Mouse (Mus musculus) intestine, postnatal 0 days (tissue): Measurements from ENCODE around the gene Mtmr6. TPM values are rescaled to one million over a fixed set of nuclear protein-coding genes. Genes with fewer than 3 reads are reported as not detected.

Source experiments
- ATAC-seq: fragments of 200-750 bp; cut with Nextera tagmentation; 2 replicates; pipeline ENCODE4 v1.8.0; 2017; ENCODE audit warnings: mild to moderate bottlenecking, moderate TSS enrichment, moderate library complexity
- H3K27ac ChIP-seq: fragments of 300-500 bp; sonication (generic); 2 replicates; pipeline ENCODE4 v1.5.1; 2014; ENCODE audit warnings: mild to moderate bottlenecking, low read depth, low read length, moderate library complexity
- H3K27me3 ChIP-seq: fragments of 300-500 bp; sonication (generic); replicated peaks from 2 replicates; pipeline ENCODE4 v1.6.1; 2014; ENCODE audit warnings: low read length, mixed read lengths; ENCODE audit not compliant: control insufficient read depth, insufficient read depth
- H3K36me3 ChIP-seq: fragments of 300-500 bp; sonication (generic); 2 replicates; pipeline ENCODE4 v1.6.1; 2014; ENCODE audit warnings: mild to moderate bottlenecking, moderate library complexity; ENCODE audit not compliant: control insufficient read depth, insufficient read depth
- H3K4me1 ChIP-seq: fragments of 300-500 bp; sonication (generic); replicated peaks from 2 replicates; pipeline ENCODE4 v1.6.1; 2014; ENCODE audit warnings: antibody characterized with exemption, low read length, mixed read lengths; ENCODE audit not compliant: control insufficient read depth, insufficient read depth
- H3K4me2 ChIP-seq: fragments of 300-500 bp; sonication (generic); replicated peaks from 2 replicates; pipeline ENCODE4 v1.6.1; 2014; ENCODE audit warnings: low read depth, mild to moderate bottlenecking, moderate library complexity
- H3K4me3 ChIP-seq: fragments of 300-500 bp; sonication (generic); 2 replicates; pipeline ENCODE4 v1.5.1; 2014; ENCODE audit warnings: low read depth, low read length
- H3K9ac ChIP-seq: fragments of 300-500 bp; sonication (generic); 2 replicates; pipeline ENCODE4 v1.6.1; 2014; ENCODE audit warnings: mild to moderate bottlenecking, low read depth, low read length
- H3K9me3 ChIP-seq: fragments of 300-500 bp; sonication (generic); 2 replicates; pipeline ENCODE4 v1.6.1; 2016; ENCODE audit warnings: mixed run types; ENCODE audit not compliant: control insufficient read depth
- CTCF ChIP-seq: sonication (generic); IDR thresholded peaks from 2 replicates; pipeline ENCODE4 v1.5.1; 2016; ENCODE audit warnings: low read depth, mild to moderate bottlenecking, control low read depth, antibody characterized with exemption, moderate library complexity
- WGBS: fragments of 180-500 bp; shearing (Covaris S2); extraction: QIAGEN DNeasy Blood & Tissue Kit; methylation state at CpG from one replicate; pipeline ENCODE4 v1.1.7; 2014; 5-methylcytosine and 5-hydroxymethylcytosine counted together
- polyA plus RNA-seq: library from polyadenylated mRNA; unstranded; fragments of >200 nt; fragmentation: Nextera tagmentation; extraction: Ambion mirVana; gene quantifications from 2 replicates; pipeline ENCODE4 v1.2.1, GENCODE M21; 2015

The Mtmr6 gene
- polyA plus RNA-seq, 1 experiment from 2014 or later, result 16.9 TPM

- Histone ChIP-seq H3K9me3 (no peaks in the 10 kb centered on the region), H3K4me1 (no peaks in the 10 kb centered on the region), H3K27ac (no peak overlapping the region), H3K36me3 (no peaks in the 10 kb centered on the region), H3K4me3 (no peak overlapping the region), H3K4me2 (no peak overlapping the region), H3K9ac (no peak overlapping the region), H3K27me3 (no peaks in the 10 kb centered on the region)
- TF ChIP-seq CTCF, result no peak
- WGBS, result 22% methylated on average over 4 of the region's 4 CpGs
- ATAC-seq, result 0 out of 2 replicates have a peak, but pooled peaks have one; percentile 47
Measured at GRCm38 (mm10) chr14:60257101-60257500, 7.9 kb upstream of the Mtmr6 start.

GRCm38 (mm10) chr14:60257851-60258250, 7.2 kb upstream of the Mtmr6 start:
- Histone ChIP-seq H3K36me3 (no peaks in the 10 kb centered on the region), H3K9ac (no peak overlapping the region), H3K4me2 (no peak overlapping the region), H3K9me3 (no peaks in the 10 kb centered on the region), H3K4me3 (no peak overlapping the region), H3K27ac (no peak overlapping the region), H3K4me1 (no peaks in the 10 kb centered on the region), H3K27me3 (no peaks in the 10 kb centered on the region)
- ATAC-seq, result no peak
- no peak for TF ChIP-seq CTCF
- WGBS, result 86% methylated on average over 1 of the region's 1 CpGs

DNA sequence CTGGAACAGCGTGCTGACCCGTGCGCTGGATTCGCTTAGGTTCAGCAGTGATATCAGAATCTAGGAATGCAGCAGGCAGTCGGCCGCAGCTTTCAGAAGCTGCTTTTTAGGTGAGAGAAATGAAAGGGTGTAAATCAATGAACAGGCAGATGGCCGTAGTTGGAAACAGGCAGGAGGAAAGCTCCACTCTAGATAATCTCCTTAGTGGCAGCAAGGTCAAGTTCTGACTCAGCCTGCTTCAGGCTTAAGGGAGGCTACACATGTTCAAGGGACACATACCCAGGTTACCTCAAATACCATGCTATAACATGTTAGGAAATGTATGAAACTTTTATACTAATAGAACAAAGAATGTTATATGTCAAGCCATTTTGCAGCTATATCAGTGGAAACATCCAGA, 2.7 kb upstream of the Mtmr6 start:
- Histone ChIP-seq H3K36me3 (no peaks in the 10 kb centered on the region), H3K4me1 (no peaks in the 10 kb centered on the region), H3K9ac (no peak overlapping the region), H3K9me3 (no peaks in the 10 kb centered on the region), H3K27ac (no peak overlapping the region), H3K4me3 (no peak overlapping the region), H3K27me3 (no peaks in the 10 kb centered on the region), H3K4me2 (0 out of 2 replicates have a peak overlapping the region, but pooled peaks have one; percentile 3)
- no peak for TF ChIP-seq CTCF
- 27% methylated on average over 7 of the region's 7 CpGs for WGBS
- no peak for ATAC-seq

DNA sequence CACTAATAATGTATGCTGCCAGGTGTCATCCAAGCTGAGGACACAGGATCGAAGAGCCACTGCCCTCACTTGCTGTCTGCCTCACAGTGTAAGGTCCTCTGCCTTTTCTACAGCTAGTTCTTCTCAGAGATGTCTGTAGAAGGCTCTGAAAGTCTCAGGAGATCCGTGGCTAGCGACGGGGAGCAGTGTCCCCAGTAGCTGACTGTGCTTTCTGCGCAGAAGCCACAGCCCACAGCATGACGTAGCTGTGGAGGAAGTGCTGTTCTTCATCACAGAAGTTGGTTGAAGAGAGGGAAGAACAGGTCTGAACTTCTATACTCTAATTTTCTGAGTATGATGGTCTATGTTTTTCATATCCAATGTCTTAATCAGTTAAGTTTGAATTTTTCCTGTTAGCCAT, 4.3 kb downstream of the Mtmr6 start:
- Histone ChIP-seq H3K9me3 (no peaks in the 10 kb centered on the region), H3K9ac (no peak overlapping the region), H3K36me3 (no peaks in the 10 kb centered on the region), H3K4me1 (no peaks in the 10 kb centered on the region), H3K4me3 (no peak overlapping the region), H3K4me2 (no peak overlapping the region), H3K27ac (no peak overlapping the region), H3K27me3 (no peaks in the 10 kb centered on the region)
- no peak for ATAC-seq
- TF ChIP-seq CTCF, result no peak
- 83% methylated on average over 6 of the region's 6 CpGs for WGBS

DNA sequence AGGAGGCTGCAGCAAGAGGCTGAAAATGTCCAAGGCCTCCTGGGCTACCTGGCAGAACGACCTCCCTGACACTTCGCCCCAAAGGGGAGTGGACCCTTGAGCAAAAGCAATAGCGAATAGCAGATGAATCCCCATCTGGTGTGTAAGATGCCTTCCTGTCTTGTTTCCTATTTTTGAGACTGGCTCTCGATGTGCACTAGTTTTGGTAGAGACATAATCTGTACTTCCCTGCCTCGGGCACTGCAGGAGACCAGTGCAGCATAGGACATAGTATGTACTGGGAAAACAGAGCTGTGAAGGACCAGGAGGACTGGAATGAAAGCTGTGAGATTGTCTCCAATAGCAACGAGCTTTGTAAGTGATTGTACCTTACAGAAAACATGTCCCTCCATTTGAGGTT, 8.3 kb downstream of the Mtmr6 start:
- Histone ChIP-seq H3K4me1 (no peaks in the 10 kb centered on the region), H3K4me2 (no peak overlapping the region), H3K9ac (no peak overlapping the region), H3K9me3 (no peaks in the 10 kb centered on the region), H3K27ac (no peak overlapping the region), H3K36me3 (no peaks in the 10 kb centered on the region), H3K27me3 (no peaks in the 10 kb centered on the region), H3K4me3 (no peak overlapping the region)
- no peak for ATAC-seq
- WGBS, result 72% methylated on average over 6 of the region's 6 CpGs
- no peak for TF ChIP-seq CTCF

DNA sequence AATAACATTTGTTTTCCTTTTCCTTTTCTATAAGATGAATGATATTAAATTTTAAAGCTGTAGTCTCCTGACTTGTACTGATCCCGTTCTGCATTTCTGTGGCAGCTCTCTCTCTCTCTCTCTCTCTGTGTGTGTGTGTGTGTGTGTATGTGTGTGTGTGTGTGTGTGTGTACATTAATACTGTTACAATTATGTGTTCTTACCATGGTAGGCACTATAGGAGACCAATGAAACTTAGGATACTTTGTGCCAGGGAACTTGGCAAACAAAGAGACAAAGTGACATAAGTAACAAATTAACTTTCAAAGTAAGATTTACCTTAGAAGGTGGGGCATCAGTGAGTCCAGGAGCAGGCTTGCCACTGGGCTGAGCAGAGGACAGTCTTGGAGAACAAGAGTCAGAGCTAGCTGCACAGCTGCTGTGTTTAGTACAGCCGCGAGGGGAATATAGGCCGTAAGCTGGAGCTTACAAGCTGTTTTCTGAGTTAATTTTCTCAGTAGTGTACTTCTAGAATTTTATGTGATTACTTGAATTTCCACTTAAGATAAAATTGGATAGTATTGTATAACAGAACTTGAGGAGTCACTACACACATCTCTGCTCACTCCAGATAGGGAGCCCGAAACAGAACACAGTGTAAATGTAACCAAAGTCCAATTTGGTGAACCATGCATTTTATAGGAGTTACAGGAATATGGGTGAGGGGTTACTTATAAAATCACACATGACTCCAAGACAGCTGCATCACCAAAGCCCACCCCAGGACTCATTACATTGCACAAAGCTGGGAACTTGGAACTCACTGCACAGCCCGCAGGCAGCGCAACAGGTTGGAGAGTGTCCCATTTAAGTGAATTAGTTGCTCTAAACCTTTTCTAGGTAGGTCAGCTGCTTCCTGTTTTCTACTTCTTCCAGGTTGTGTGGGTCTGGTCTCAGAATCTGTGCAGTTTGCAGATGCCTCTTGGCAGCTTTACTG, 10.6 kb downstream of the Mtmr6 start:
- Histone ChIP-seq H3K27me3 (no peaks in the 10 kb centered on the region), H3K9ac (no peak overlapping the region), H3K9me3 (no peaks in the 10 kb centered on the region), H3K36me3 (peaks cover 12% of the 10 kb centered on the region), H3K27ac (no peak overlapping the region), H3K4me1 (no peaks in the 10 kb centered on the region), H3K4me2 (no peak overlapping the region), H3K4me3 (no peak overlapping the region)
- no peak for TF ChIP-seq CTCF
- peak; percentile 78; the same call in 1 of the 2 replicates for ATAC-seq
- WGBS, result 59% methylated on average over 7 of the region's 7 CpGs
